Mouse (Mus musculus) gastrocnemius, adult 2 months (tissue): ENCODE measurements around the gene Scn5a. TPM values are rescaled to one million over a fixed set of nuclear protein-coding genes. Genes with fewer than 3 reads are reported as not detected.

Experiments used
- DNase-seq: peaks from one replicate; pipeline ENCODE4 v3.0.0; 2022
- H3K27ac ChIP-seq: fragments of 200-600 bp; 2 replicates; pipeline ENCODE4 v1.8.1; 2022; ENCODE audit warnings: mild to moderate bottlenecking
- H3K4me3 ChIP-seq: fragments of 200-600 bp; 2 replicates; pipeline ENCODE4 v1.8.1; 2022; ENCODE audit warnings: mild to moderate bottlenecking, moderate library complexity
- CTCF ChIP-seq: fragments of 200-600 bp; IDR thresholded peaks from 2 replicates; pipeline ENCODE4 v1.8.1; 2022; ENCODE audit warnings: antibody characterized with exemption, mild to moderate bottlenecking, moderate library complexity
- intact Hi-C: fragments of 180-260 bp; cut with DNase I; formaldehyde crosslinking; loops from one replicate; pipeline ENCODE4 v1.15.1; 2025
- total RNA-seq, 2 experiments: library from RNA; stranded (reverse); gene quantifications; 2 replicates each; pipeline ENCODE4 v1.2.3; 2021

The Scn5a gene
- total RNA-seq, 2 experiments from 2014 or later: 0.05 to 0.36 TPM

DNA sequence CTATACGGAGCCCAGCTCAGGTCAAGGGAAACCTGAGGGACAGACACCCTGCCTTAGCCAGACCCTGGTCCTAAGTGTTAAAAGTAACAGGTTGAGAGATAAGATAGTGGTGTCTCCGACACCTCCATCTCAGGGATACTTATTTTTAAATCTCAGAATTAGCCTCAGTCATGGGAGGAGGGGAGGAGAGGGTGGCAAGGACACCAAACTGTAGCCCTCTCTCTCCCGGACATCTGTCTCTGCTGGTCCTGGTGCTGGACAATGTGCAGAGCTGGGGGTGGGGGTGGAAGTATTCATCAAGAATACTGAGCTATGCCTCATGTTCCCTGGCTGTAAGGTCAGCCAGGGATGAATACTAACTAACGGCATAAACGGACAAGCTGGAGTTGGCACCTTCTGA, 62.0 kb downstream of the Scn5a start:
- H3K4me3 ChIP-seq: no peak overlapping the region
- intact Hi-C loops: no loop called here
- TF ChIP-seq CTCF: no peak
- no peak for DNase-seq
- H3K27ac ChIP-seq: no peak overlapping the region

- Histone ChIP-seq H3K4me3 (no peak overlapping the region), H3K27ac (no peak overlapping the region)
- TF ChIP-seq CTCF: no peak
- DNase-seq: no peak
- intact Hi-C loops: no loop called here
Measured at GRCm38 (mm10) chr9:119515454-119515853, 63.4 kb downstream of the Scn5a start.

- no peak overlapping the region for H3K27ac ChIP-seq
- DNase-seq: no peak
- no peak for TF ChIP-seq CTCF
- intact Hi-C loops: no loop called here
- H3K4me3 ChIP-seq: no peak overlapping the region
Measured at GRCm38 (mm10) chr9:119514986-119515385, 63.8 kb downstream of the Scn5a start.

GRCm38 (mm10) chr9:119513816-119514215, 65.0 kb downstream of the Scn5a start:
- no peak overlapping the region for H3K27ac ChIP-seq
- DNase-seq: peak; percentile 54
- no peak for TF ChIP-seq CTCF
- intact Hi-C loops: no loop called here
- no peak overlapping the region for H3K4me3 ChIP-seq

DNA sequence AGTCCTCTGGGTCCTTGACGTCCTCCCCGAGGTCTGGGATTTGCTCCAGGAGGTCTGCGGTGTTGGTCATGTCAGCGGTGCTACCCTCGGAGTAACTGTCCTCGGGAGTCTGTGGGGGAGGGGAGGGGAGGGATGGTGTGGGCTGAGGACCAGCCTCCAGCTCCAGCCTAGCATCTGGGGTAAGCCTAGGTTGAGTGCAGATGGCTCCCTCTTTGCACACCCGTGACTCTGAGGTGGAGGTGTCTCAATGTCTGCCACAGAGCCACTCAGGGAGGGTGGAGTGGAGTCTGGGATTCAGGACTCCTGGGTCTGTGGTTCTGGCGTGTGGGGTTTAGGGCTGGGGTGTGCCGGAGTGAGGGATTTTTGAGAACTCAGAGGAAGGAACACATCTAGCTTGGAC, 65.8 kb downstream of the Scn5a start:
- intact Hi-C loops: no loop called here
- Histone ChIP-seq H3K4me3 (no peak overlapping the region), H3K27ac (no peak overlapping the region)
- DNase-seq: no peak
- no peak for TF ChIP-seq CTCF

GRCm38 (mm10) chr9:119510902-119511301, 67.9 kb downstream of the Scn5a start:
- DNase-seq: no peak
- H3K27ac ChIP-seq: no peak overlapping the region
- no peak for TF ChIP-seq CTCF
- no peak overlapping the region for H3K4me3 ChIP-seq
- intact Hi-C loops: no loop called here

- intact Hi-C loops: no loop called here
- Histone ChIP-seq H3K27ac (no peak overlapping the region), H3K4me3 (no peak overlapping the region)
- no peak for DNase-seq
- no peak for TF ChIP-seq CTCF
Measured at GRCm38 (mm10) chr9:119504981-119505658, 73.7 kb downstream of the Scn5a start.

GRCm38 (mm10) chr9:119503613-119504012, 75.2 kb downstream of the Scn5a start:
- Histone ChIP-seq H3K27ac (no peak overlapping the region), H3K4me3 (no peak overlapping the region)
- intact Hi-C loops: no loop called here
- no peak for TF ChIP-seq CTCF
- no peak for DNase-seq

GRCm38 (mm10) chr9:119498885-119499284, 79.9 kb downstream of the Scn5a start:
- no peak for TF ChIP-seq CTCF
- no peak overlapping the region for H3K27ac ChIP-seq
- no peak for DNase-seq
- H3K4me3 ChIP-seq: no peak overlapping the region
- intact Hi-C loops: no loop called here

- DNase-seq: no peak
- H3K27ac ChIP-seq: no peak overlapping the region
- no peak for TF ChIP-seq CTCF
- intact Hi-C loops: no loop called here
- no peak overlapping the region for H3K4me3 ChIP-seq
Measured at GRCm38 (mm10) chr9:119498247-119498607, 80.6 kb downstream of the Scn5a start.

- no peak for DNase-seq
- intact Hi-C loops: no loop called here
- no peak for TF ChIP-seq CTCF
- Histone ChIP-seq H3K27ac (no peak overlapping the region), H3K4me3 (no peak overlapping the region)
Measured at GRCm38 (mm10) chr9:119497546-119498246, 81.1 kb downstream of the Scn5a start.

DNA sequence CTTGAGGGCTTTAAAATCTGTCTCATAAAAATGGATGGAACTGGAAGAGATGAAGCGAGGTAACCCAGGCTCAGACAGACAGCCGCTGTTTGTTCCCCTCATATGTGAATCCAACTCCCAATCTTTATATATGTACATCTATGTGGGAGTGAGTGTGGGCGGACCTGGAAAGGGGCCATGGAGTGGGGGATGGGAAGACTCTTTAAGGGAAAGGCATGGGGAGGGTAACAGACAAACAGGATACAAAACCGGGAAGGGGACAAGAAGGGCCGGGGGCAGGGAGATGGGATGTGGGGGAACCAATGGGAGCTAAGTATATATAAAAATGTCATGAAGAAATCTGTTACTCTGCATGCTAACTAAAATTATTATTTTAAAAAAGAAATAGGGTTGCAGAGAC, 81.9 kb downstream of the Scn5a start:
- no peak overlapping the region for H3K4me3 ChIP-seq
- no peak for TF ChIP-seq CTCF

DNA sequence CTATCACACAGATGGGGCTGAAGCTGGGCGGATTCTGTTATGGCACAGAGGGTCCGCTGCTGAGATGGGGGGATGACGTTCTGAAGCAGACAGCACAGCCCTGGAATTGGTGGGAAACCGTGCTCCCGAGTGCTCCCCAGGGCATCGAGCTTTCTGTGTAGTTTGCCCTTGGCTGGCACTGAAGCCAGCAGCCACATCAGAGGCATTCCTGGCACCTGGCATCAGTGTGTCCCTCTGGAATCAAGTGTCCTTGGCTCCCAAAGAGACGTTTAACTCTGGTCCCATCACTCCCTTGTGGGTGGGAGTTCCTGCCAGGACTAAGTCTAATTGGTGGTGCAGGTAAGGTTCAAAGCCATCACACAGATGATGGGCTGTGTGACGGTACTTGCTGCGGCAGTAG, 82.5 kb downstream of the Scn5a start:
- H3K27ac ChIP-seq: no peak overlapping the region
- intact Hi-C loops: no loop called here
- DNase-seq: no peak

More for the DNA sequence above, 81.9 kb downstream of the Scn5a start:
- no peak for DNase-seq
- no peak overlapping the region for H3K27ac ChIP-seq
- intact Hi-C loops: no loop called here

GRCm38 (mm10) chr9:119484868-119485267, 93.9 kb downstream of the Scn5a start:
- TF ChIP-seq CTCF: no peak
- Histone ChIP-seq H3K4me3 (no peak overlapping the region), H3K27ac (no peak overlapping the region)
- intact Hi-C loops: no loop called here
- DNase-seq: no peak

More for the DNA sequence above, 82.5 kb downstream of the Scn5a start:
- no peak overlapping the region for H3K4me3 ChIP-seq
- no peak for TF ChIP-seq CTCF
